In genomic region chr2:87525899-87526616, GRCm38 (mm10) we compare ENCODE assay signal across 10 mouse cellular contexts. TPM values are rescaled to one million over a fixed set of nuclear protein-coding genes. Genes with fewer than 3 reads are reported as not detected.
DNase-seq lines count a peak whose midpoint lies in the region; ATAC-seq and TF ChIP-seq lines count a peak whose summit lies in the region.
"Not testable (repeated sequence)": the region's sequence is repeated elsewhere in the genome, so short reads cannot be mapped to it uniquely, and the experiment has no call there.
"Had no signal": no experiment of that assay in that cellular context is flagged by ENCODE, and none has a peak within 500 bp of the region (broad histone marks: within the 10 kb centered on the region; RNA-seq: fewer than 3 reads in every experiment).

No protein-coding gene starts in this region.

- TF ChIP-seq CTCF in kidney, postnatal 0 days (IDR thresholded peaks at IDR 0.05; ENCODE audit: low read depth), result not testable (repeated sequence)

- not testable (repeated sequence) for H3K9ac ChIP-seq in forebrain, embryonic 15.5 days (replicated peaks); kidney, postnatal 0 days (ENCODE audit: low read depth, low read length); midbrain, embryonic 13.5 days (replicated peaks)

- peak; percentile 81 for ATAC-seq in forebrain, embryonic 15.5 days (replicated peaks)
- ATAC-seq in kidney, postnatal 0 days (replicated peaks; ENCODE audit: low FRiP score, low read depth), result 0 out of 2 replicates have a peak, but pooled peaks have one; percentile 43
- peak; percentile 86 for ATAC-seq in midbrain, embryonic 13.5 days

- peak; percentile 23 for DNase-seq in embryo, embryonic 10.5 days (ENCODE audit: low spot score)
- peak; percentile 21 for DNase-seq in hindbrain, embryonic 10.5 days (ENCODE audit: low spot score)
- not testable (repeated sequence) for DNase-seq in kidney, postnatal 0 days (ENCODE audit: low spot score)
- DNase-seq in left cerebral cortex, postnatal 4 days, result peak; percentile 2
- peak; percentile 6 for DNase-seq in right cerebral cortex, adult 18-20 months

- not testable (repeated sequence) for H3K4me1 ChIP-seq in forebrain, embryonic 15.5 days; hindbrain, embryonic 10.5 days (replicated peaks); kidney, postnatal 0 days (replicated peaks; ENCODE audit: insufficient read depth, low read length); midbrain, embryonic 13.5 days (replicated peaks)

- WGBS in forebrain, embryonic 15.5 days, result 31% methylated on average over 39 of the region's 39 CpGs
- WGBS in hindbrain, embryonic 10.5 days, result 34% methylated on average over 39 of the region's 39 CpGs
- WGBS in kidney, postnatal 0 days, result 37% methylated on average over 38 of the region's 39 CpGs
- WGBS in midbrain, embryonic 13.5 days, result 27% methylated on average over 38 of the region's 39 CpGs

- H3K9me3 ChIP-seq in forebrain, embryonic 15.5 days; hindbrain, embryonic 10.5 days; kidney, postnatal 0 days (replicated peaks; ENCODE audit: low read length); midbrain, embryonic 13.5 days: not testable (repeated sequence)

- not testable (repeated sequence) for H3K27me3 ChIP-seq in forebrain, embryonic 15.5 days; hindbrain, embryonic 10.5 days (ENCODE audit: insufficient read depth, poor library complexity, severe bottlenecking); kidney, postnatal 0 days (ENCODE audit: insufficient read depth, low read length); midbrain, embryonic 13.5 days

- not testable (repeated sequence) for H3K27ac ChIP-seq in forebrain, embryonic 15.5 days (replicated peaks); hindbrain, embryonic 10.5 days; kidney, postnatal 0 days; midbrain, embryonic 13.5 days

- H3K36me3 ChIP-seq in forebrain, embryonic 15.5 days; hindbrain, embryonic 10.5 days; kidney, postnatal 0 days (ENCODE audit: insufficient read depth, low read length); midbrain, embryonic 13.5 days: not testable (repeated sequence)

- intact Hi-C loops in left cerebral cortex, postnatal 4 days (cut with DNase I), result not testable (repeated sequence)

- peak overlapping the region; percentile 41 for H3K4me2 ChIP-seq in forebrain, embryonic 15.5 days (replicated peaks)
- H3K4me2 ChIP-seq in kidney, postnatal 0 days (ENCODE audit: low read length), result peak overlapping the region; percentile 25; the same call in 1 of the 2 replicates
- peak overlapping the region; percentile 52 for H3K4me2 ChIP-seq in midbrain, embryonic 13.5 days (replicated peaks)

- H3K4me3 ChIP-seq in forebrain, embryonic 15.5 days, result peak overlapping the region; percentile 27
- H3K4me3 ChIP-seq in hindbrain, embryonic 10.5 days, result peak overlapping the region; percentile 28
- H3K4me3 ChIP-seq in kidney, postnatal 0 days (replicated peaks; ENCODE audit: low read depth, low read length), result not testable (repeated sequence)
- peak overlapping the region; percentile 33 for H3K4me3 ChIP-seq in midbrain, embryonic 13.5 days (replicated peaks)

RNA-seq across cellular contexts. Expression of gene Olfr153, which starts 5.5 kb away (rescaled TPM):
- polyA plus RNA-seq in forebrain, embryonic 15.5 days (2015; fragmentation: Nextera tagmentation; extraction: Ambion mirVana), result not detected in 2 replicates
- polyA plus RNA-seq in hindbrain, embryonic 10.5 days (2016; fragmentation: Nextera tagmentation; extraction: Ambion mirVana), result not detected in 2 replicates
- polyA plus RNA-seq in kidney, postnatal 0 days (2015; fragmentation: Nextera tagmentation; extraction: Ambion mirVana), result not detected in 2 replicates
- not detected for total RNA-seq in left cerebral cortex, postnatal 4 days (2021)
- not detected in 2 replicates for polyA plus RNA-seq in midbrain, embryonic 13.5 days (2015; fragmentation: Nextera tagmentation; extraction: Ambion mirVana)
- total RNA-seq: adrenal gland, adult 8-10 months had no signal
- polyA plus RNA-seq: limb, embryonic 15.5 days; urinary bladder, adult 2 months had no signal

RNA-seq across cellular contexts. Expression of gene Olfr1128, which starts 19.3 kb away (rescaled TPM):
- polyA plus RNA-seq in forebrain, embryonic 15.5 days (2015; fragmentation: Nextera tagmentation; extraction: Ambion mirVana), result not detected in 2 replicates
- not detected in 2 replicates for polyA plus RNA-seq in hindbrain, embryonic 10.5 days (2016; fragmentation: Nextera tagmentation; extraction: Ambion mirVana)
- not detected in 2 replicates for polyA plus RNA-seq in kidney, postnatal 0 days (2015; fragmentation: Nextera tagmentation; extraction: Ambion mirVana)
- total RNA-seq in left cerebral cortex, postnatal 4 days (2021), result not detected
- not detected in 2 replicates for polyA plus RNA-seq in midbrain, embryonic 13.5 days (2015; fragmentation: Nextera tagmentation; extraction: Ambion mirVana)
- total RNA-seq: adrenal gland, adult 8-10 months had no signal
- polyA plus RNA-seq: limb, embryonic 15.5 days; urinary bladder, adult 2 months had no signal

RNA-seq across cellular contexts. Expression of gene Pramel6, which starts 19.7 kb away (rescaled TPM):
- not detected in 2 replicates for polyA plus RNA-seq in forebrain, embryonic 15.5 days (2015; fragmentation: Nextera tagmentation; extraction: Ambion mirVana)
- not detected in 2 replicates for polyA plus RNA-seq in hindbrain, embryonic 10.5 days (2016; fragmentation: Nextera tagmentation; extraction: Ambion mirVana)
- not detected in 2 replicates for polyA plus RNA-seq in kidney, postnatal 0 days (2015; fragmentation: Nextera tagmentation; extraction: Ambion mirVana)
- not detected for total RNA-seq in left cerebral cortex, postnatal 4 days (2021)
- not detected in 2 replicates for polyA plus RNA-seq in midbrain, embryonic 13.5 days (2015; fragmentation: Nextera tagmentation; extraction: Ambion mirVana)
- total RNA-seq: adrenal gland, adult 8-10 months had no signal
- polyA plus RNA-seq: limb, embryonic 15.5 days; urinary bladder, adult 2 months had no signal

RNA-seq across cellular contexts. Expression of gene Pramel7, which starts 29.2 kb away (rescaled TPM):
- polyA plus RNA-seq in forebrain, embryonic 15.5 days (2015; fragmentation: Nextera tagmentation; extraction: Ambion mirVana), result not detected in 2 replicates
- polyA plus RNA-seq in hindbrain, embryonic 10.5 days (2016; fragmentation: Nextera tagmentation; extraction: Ambion mirVana), result not detected in 2 replicates
- polyA plus RNA-seq in kidney, postnatal 0 days (2015; fragmentation: Nextera tagmentation; extraction: Ambion mirVana), result not detected in 2 replicates
- total RNA-seq in left cerebral cortex, postnatal 4 days (2021), result not detected
- polyA plus RNA-seq in midbrain, embryonic 13.5 days (2015; fragmentation: Nextera tagmentation; extraction: Ambion mirVana), result not detected in 2 replicates
- total RNA-seq: adrenal gland, adult 8-10 months had no signal
- polyA plus RNA-seq: limb, embryonic 15.5 days; urinary bladder, adult 2 months had no signal

RNA-seq across cellular contexts. Expression of gene Olfr1129, which starts 47.6 kb away (rescaled TPM):
- polyA plus RNA-seq in forebrain, embryonic 15.5 days (2015; fragmentation: Nextera tagmentation; extraction: Ambion mirVana), result not detected in 2 replicates
- not detected in 2 replicates for polyA plus RNA-seq in hindbrain, embryonic 10.5 days (2016; fragmentation: Nextera tagmentation; extraction: Ambion mirVana)
- polyA plus RNA-seq in kidney, postnatal 0 days (2015; fragmentation: Nextera tagmentation; extraction: Ambion mirVana), result not detected in 2 replicates
- total RNA-seq in left cerebral cortex, postnatal 4 days (2021), result not detected
- not detected in 2 replicates for polyA plus RNA-seq in midbrain, embryonic 13.5 days (2015; fragmentation: Nextera tagmentation; extraction: Ambion mirVana)
- total RNA-seq: adrenal gland, adult 8-10 months had no signal
- polyA plus RNA-seq: limb, embryonic 15.5 days; urinary bladder, adult 2 months had no signal
